Mouse (Mus musculus) kidney, adult 18-20 months (tissue): ENCODE measurements around the gene Zfp383.
"Not testable (repeated sequence)": the region's sequence is repeated elsewhere in the genome, so short reads cannot be mapped to it uniquely, and the experiment has no call there.

Experiments
- DNase-seq: peaks from one replicate; pipeline ENCODE4 v3.0.0; 2021

Gene Zfp383

GRCm38 (mm10) chr7:29942740-29943139, 34.7 kb downstream of the Zfp383 start:
- no peak for DNase-seq

- no peak for DNase-seq
These were observed 35.7 kb downstream of the Zfp383 start for GRCm38 (mm10) chr7:29943720-29944119.

- no peak for DNase-seq
These were observed 36.2 kb downstream of the Zfp383 start for GRCm38 (mm10) chr7:29944201-29944600.

- DNase-seq, result no peak
These were observed 45.1 kb downstream of the Zfp383 start for GRCm38 (mm10) chr7:29953086-29953485.

GRCm38 (mm10) chr7:29953513-29954401, 45.7 kb downstream of the Zfp383 start, which contains the start of gene Zfp74:
Zfp74 (minus strand) TSS chr7:29954089.
- DNase-seq, result peak; percentile 87

GRCm38 (mm10) chr7:29954731-29955130, 46.7 kb downstream of the Zfp383 start:
- peak; percentile 53 for DNase-seq

- DNase-seq, result peak; percentile 16
These were observed 48.2 kb downstream of the Zfp383 start for GRCm38 (mm10) chr7:29956257-29956656.

- DNase-seq, result no peak
These were observed 50.2 kb downstream of the Zfp383 start for GRCm38 (mm10) chr7:29958125-29958724.

- DNase-seq, result no peak
These were observed 51.0 kb downstream of the Zfp383 start for GRCm38 (mm10) chr7:29959004-29959403.

GRCm38 (mm10) chr7:29965115-29965810, 57.2 kb downstream of the Zfp383 start:
- DNase-seq, result not testable (repeated sequence)
